Comparison of ENCODE assay signal across 24 mouse cellular contexts in the genomic region with DNA sequence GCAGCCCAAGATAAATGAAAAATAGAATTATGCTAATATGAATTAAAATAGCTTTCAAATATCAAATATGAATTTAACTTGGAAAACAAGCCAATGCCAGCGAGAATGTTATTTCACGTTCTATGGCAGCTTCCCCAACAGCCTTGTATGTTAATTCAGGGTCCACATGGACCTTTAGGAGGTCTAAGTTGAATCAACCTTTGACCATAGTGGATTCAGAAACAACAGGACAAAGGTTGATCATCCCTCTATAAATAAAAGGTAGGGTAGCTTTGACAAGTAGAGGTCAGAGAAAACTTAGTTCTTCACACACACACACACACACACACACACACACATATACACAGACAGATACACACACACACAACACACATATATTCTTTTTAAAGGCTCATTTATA. TPM values are rescaled to one million over a fixed set of nuclear protein-coding genes. Genes with fewer than 3 reads are reported as not detected.
"Had no signal": no experiment of that assay in that cellular context is flagged by ENCODE, and none has a peak within 500 bp of the region (broad histone marks: within the 10 kb centered on the region; RNA-seq: fewer than 3 reads in every experiment).

No protein-coding gene starts in this region.

- H3K27ac ChIP-seq: lung, embryonic 15.5 days; macrophage; midbrain, embryonic 13.5 days; midbrain, embryonic 15.5 days; neural tube, embryonic 12.5 days had no signal

- H3K4me3 ChIP-seq: lung, embryonic 15.5 days; megakaryocyte, embryonic 14.5 days; midbrain, embryonic 13.5 days; midbrain, embryonic 15.5 days; neural tube, embryonic 12.5 days had no signal

- H3K4me1 ChIP-seq: lung, embryonic 15.5 days; megakaryocyte, embryonic 14.5 days; midbrain, embryonic 13.5 days; midbrain, embryonic 15.5 days; neural tube, embryonic 12.5 days had no signal

- H3K36me3 ChIP-seq: lung, embryonic 15.5 days; midbrain, embryonic 13.5 days; midbrain, embryonic 15.5 days; neural tube, embryonic 12.5 days had no signal

- H3K27me3 ChIP-seq: lung, embryonic 15.5 days; megakaryocyte, embryonic 14.5 days; midbrain, embryonic 15.5 days; neural tube, embryonic 12.5 days had no signal

- H3K9ac ChIP-seq: lung, embryonic 15.5 days; midbrain, embryonic 13.5 days; midbrain, embryonic 15.5 days; neural tube, embryonic 12.5 days had no signal

- DNase-seq: lung, adult 2 months; lung, postnatal 14 days; right cerebral cortex, postnatal 14 days; spleen, adult 18-20 months; thymus, adult 18-20 months; thymus, postnatal 14 days; thymus, postnatal 36 days had no signal

RNA-seq across cellular contexts. Expression of a gene that starts 5.8 kb away (rescaled TPM):
- total RNA-seq: megakaryocyte progenitor cell, adult 5-6 weeks; midbrain, postnatal 0 days; monocyte, adult 5-6 weeks; neutrophil, adult 5-6 weeks had no signal
- polyA plus RNA-seq: liver, embryonic 16.5 days; lung, embryonic 15.5 days; lung, postnatal 0 days; macrophage; midbrain, embryonic 11.5 days; midbrain, embryonic 13.5 days; midbrain, embryonic 15.5 days; midbrain, postnatal 0 days; neural tube, embryonic 12.5 days; neural tube, embryonic 14.5 days; stomach, embryonic 14.5 days had no signal

RNA-seq across cellular contexts. Expression of a gene that starts 22.8 kb away (rescaled TPM):
- total RNA-seq: megakaryocyte progenitor cell, adult 5-6 weeks; midbrain, postnatal 0 days; monocyte, adult 5-6 weeks; neutrophil, adult 5-6 weeks had no signal
- polyA plus RNA-seq: lung, adult 2 months; lung, embryonic 15.5 days; lung, postnatal 0 days; macrophage; midbrain, embryonic 11.5 days; midbrain, embryonic 13.5 days; midbrain, embryonic 15.5 days; midbrain, postnatal 0 days; neural tube, embryonic 14.5 days; stomach, embryonic 14.5 days had no signal

RNA-seq across cellular contexts. Expression of a gene that starts 51.0 kb away (rescaled TPM):
- total RNA-seq: megakaryocyte progenitor cell, adult 5-6 weeks; monocyte, adult 5-6 weeks; neutrophil, adult 5-6 weeks had no signal
- polyA plus RNA-seq: macrophage had no signal

RNA-seq across cellular contexts. Expression of a gene that starts 52.9 kb away (rescaled TPM):
- total RNA-seq: megakaryocyte progenitor cell, adult 5-6 weeks; midbrain, postnatal 0 days; monocyte, adult 5-6 weeks; neutrophil, adult 5-6 weeks had no signal
- polyA plus RNA-seq: lung, embryonic 15.5 days; macrophage; midbrain, embryonic 11.5 days; midbrain, embryonic 13.5 days; midbrain, embryonic 15.5 days; midbrain, postnatal 0 days; neural tube, embryonic 12.5 days; neural tube, embryonic 14.5 days; stomach, embryonic 14.5 days; stomach, embryonic 16.5 days; thymus, postnatal 0 days had no signal
